Mouse (Mus musculus): ENCODE data around the gene Lin9.
A peak's percentile ranks its signal among the peaks of the same experiment; 100 is the strongest.
"Not testable (repeated sequence)": the region's sequence is repeated elsewhere in the genome, so short reads cannot be mapped to it uniquely, and the experiment has no call there.

The Lin9 gene

GRCm38 (mm10) chr1:180641137-180641517, at the start of gene Lin9:
TSS of gene Lin9 (plus strand) at chr1:180641150.
- DNase-seq (ENCODE audit: low read depth), result peak; percentile 96

GRCm38 (mm10) chr1:180600578-180600977, 40.4 kb upstream of the Lin9 start:
- DNase-seq (ENCODE audit: low read depth), result no peak

DNA sequence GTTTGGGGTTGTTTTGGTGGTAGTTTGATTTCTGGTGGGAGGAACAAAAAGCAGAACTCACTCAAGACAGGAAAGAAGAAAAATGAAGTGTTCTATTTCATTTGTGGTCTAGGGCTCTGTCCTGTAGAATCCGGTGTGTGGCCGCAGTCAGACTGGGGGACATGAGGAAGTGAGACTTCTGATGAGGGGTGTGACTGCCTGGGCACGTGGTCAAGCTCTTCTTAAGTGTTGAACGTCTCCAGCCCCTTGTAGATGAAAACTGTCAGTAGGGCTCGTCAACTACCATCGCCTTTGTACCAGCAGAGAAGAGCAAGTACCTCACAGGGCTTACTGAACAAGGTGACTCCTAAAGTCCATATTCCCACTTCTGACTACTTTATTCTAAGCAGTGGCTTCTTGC, 39.1 kb upstream of the Lin9 start:
- DNase-seq (ENCODE audit: low read depth), result no peak

GRCm38 (mm10) chr1:180604579-180604978, 36.4 kb upstream of the Lin9 start:
- DNase-seq (ENCODE audit: low read depth), result no peak

DNA sequence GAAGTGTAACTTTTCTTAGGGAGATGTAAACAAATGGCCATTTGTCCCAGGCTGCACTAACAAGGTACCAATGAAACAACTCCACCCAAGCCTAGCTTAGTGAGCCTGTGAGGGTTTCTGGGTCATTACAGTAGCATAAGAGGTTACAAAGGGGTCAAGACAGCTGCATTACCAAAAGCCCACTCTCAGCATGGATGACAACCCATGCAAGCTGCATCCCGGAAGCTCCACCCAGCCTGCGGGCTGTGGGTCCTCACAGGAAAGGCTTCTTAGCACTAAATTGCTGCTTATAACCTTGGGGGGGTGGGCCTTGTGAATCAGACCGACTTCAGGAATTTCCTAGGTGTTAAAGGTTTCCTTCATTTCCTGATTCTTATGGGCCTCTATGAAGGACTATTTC, 34.8 kb upstream of the Lin9 start:
- DNase-seq (ENCODE audit: low read depth), result no peak

GRCm38 (mm10) chr1:180606796-180607577, 34.0 kb upstream of the Lin9 start:
- no peak for DNase-seq (ENCODE audit: low read depth)

DNA sequence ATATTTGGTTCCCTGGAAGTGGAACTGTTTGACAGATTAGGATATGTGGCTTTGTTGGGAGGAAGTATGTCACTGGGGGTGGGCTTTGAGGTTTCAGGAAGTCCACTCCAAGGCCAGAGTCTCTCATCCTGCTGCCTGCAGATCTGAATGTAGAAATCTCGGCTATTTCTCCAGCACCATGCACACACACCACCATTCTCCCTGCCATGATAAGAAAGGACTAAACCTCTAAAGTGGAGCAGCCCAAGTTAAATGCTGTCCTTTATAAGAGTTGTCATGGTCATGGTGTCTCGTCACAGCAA, 33.4 kb upstream of the Lin9 start:
- DNase-seq (ENCODE audit: low read depth), result no peak

DNA sequence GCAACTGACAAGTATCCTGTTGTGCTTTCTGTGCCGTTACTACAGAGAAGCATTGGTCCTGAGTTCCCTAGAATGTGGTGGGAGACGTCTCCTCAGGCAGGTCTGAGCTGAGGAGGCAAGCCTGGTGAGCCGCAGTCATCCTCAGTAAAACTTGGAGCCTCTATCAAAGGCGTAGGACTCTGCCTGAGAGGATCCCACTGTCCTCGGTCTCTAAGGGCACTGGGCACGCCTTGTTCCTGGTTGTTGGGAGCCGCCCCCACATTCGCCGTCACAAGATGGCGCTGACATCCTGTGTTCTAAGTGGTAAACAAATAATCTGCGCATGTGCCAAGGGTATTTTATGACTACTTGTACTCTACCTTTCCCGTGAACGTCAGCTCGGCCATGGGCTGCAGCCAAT, 29.1 kb upstream of the Lin9 start:
- not testable (repeated sequence) for DNase-seq (ENCODE audit: low read depth)

DNA sequence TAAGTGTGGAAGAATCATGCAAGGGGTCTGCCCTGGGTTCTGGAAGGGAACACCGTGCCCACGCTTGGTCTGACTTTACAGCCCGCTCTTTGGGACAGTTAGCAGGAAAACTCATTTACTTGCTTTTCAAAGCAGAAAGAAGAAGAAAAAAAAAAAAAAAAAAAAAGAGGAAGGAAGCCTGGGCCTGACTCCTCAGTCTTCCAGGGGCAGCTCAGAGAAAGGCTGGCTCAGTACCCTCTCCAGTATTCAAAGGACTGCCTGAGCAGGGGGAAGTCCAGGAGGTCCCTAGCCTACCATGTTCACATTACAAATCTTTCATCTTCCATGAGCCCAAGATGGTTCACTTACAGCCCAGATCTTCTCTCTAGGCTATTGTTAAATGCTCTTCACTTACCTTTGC, 24.2 kb upstream of the Lin9 start:
- DNase-seq (ENCODE audit: low read depth), result no peak

DNA sequence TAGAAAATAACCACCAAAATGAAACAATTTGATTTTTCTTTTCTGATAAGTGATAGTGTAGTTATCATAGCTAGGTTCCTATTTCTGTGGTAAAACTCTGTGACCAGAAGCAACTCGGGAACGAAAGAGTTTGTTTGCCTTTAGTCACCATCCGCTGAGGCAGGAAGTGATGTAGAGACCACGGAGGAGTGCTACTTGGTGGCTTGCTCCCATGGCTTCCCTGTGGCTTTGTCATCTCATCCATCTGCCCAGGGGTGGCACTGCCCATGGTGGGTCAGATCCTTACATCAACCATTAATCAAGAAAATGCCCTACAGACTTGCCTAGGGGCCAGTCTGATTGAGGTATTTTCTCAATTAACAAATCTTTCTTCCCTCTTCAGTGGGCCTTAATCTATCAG, 18.6 kb upstream of the Lin9 start:
- DNase-seq (ENCODE audit: low read depth), result no peak

GRCm38 (mm10) chr1:180623911-180624310, 17.0 kb upstream of the Lin9 start:
- peak; percentile 62 for DNase-seq (ENCODE audit: low read depth)

DNA sequence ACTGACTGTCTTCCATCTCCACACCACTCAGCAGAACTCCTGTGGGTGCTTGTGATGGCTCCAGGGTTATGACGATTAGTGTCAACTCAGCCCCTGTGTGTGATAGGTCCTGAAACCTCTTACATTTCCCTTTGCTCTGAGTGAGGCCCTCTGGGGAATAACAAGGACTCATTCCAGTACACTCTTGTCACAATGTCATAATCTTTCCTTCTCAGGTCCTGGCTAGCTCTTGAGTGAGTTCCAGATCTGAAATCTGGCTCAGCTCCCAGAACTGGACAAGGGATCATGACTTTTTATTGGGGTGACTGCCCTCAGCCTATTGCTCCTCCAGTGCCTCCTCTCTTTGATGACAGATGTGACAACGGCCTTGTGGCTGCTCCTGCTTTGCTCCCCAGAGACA, 14.8 kb upstream of the Lin9 start:
- DNase-seq (ENCODE audit: low read depth), result no peak

- not testable (repeated sequence) for DNase-seq (ENCODE audit: low read depth)
Observed at GRCm38 (mm10) chr1:180637796-180638195, 3.2 kb upstream of the Lin9 start.

GRCm38 (mm10) chr1:180639416-180640401, 1.2 kb upstream of the Lin9 start:
- DNase-seq (ENCODE audit: low read depth), result peak; percentile 54

- peak; percentile 62 for DNase-seq (ENCODE audit: low read depth)
Observed at GRCm38 (mm10) chr1:180640605-180641125, 285 bp upstream of the Lin9 start.

DNA sequence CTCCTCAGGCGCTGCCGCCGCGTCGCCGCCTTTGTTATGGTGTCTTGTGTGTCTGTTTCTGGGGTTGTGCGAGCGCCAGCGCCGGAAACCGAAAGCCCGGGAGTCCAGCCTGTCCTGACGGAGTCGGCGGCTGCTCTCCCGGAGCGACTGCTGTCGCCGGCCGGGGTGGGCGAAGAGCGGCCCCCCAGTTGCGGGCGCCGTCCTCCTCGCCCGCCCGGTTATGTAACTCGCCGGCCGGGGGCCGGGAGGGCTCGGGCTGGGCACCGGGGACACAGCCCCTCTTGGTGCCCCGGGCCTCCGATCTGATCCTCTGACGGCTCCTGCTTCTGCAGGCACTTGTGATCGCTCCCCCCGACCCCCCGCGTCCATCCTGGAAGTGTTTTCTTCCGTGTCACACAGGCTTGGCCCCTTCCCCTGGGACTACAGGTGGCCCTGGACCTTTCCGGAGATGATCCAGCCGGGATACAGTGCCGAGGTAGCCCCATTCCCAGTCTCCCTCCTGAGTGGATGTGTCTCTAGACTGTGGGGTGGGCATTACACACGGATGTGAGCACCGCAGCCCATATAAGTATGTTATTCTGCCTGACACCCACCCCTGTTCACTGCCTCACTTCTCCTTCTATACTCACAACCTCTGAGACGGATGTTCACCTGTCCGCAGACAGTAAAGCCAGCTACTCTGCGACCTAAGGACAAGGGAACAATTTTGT, 723 bp downstream of the Lin9 start:
- DNase-seq (ENCODE audit: low read depth), result peak; percentile 63

- peak; percentile 64 for DNase-seq (ENCODE audit: low read depth)
Observed at GRCm38 (mm10) chr1:180642228-180642564, 1.2 kb downstream of the Lin9 start.

DNA sequence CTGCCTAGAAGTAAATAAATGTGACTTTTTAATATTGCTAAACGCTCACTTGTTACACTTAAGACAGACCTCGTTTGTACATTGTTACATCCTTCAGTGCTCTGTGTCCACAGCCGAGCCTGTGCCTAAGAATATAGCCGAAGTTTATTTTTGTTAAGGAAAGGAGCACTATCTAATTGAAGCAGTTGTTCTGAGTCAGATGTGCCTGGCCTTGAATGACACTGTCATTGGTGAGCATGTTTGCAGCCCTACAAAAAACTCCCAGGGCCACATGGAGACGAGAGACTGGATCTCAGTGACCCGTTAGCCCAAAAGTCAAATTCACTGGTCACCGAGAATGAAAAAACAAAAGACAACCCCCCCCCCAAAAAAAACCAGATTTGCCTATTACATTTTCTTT, 50.3 kb downstream of the Lin9 start:
- DNase-seq (ENCODE audit: low read depth), result no peak

- DNase-seq (ENCODE audit: low read depth), result peak; percentile 16
Observed at GRCm38 (mm10) chr1:180696626-180697352, 55.8 kb downstream of the Lin9 start, which contains the start of gene Mixl1. TSS of gene Mixl1 (minus strand) at chr1:180697034.

DNA sequence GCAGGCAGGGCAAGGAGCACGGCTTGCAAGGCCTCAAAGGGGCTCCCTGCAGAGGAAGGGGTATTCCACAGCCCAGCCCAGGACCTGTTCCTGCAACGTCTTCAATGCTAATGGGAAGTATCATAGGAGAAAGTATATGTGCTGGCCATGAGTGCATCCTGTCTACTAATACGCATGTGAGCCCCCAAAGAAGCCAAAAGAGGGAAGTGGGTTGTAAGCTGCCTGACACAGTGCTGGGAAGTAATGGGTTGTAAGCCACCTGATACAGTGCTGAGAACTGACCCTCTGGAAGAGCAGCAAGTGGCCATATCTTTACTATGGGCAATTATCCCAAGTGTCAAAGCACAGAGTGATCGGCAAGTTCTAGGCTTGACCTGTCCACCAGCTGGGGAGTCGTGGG, 57.1 kb downstream of the Lin9 start:
- no peak for DNase-seq (ENCODE audit: low read depth)

DNA sequence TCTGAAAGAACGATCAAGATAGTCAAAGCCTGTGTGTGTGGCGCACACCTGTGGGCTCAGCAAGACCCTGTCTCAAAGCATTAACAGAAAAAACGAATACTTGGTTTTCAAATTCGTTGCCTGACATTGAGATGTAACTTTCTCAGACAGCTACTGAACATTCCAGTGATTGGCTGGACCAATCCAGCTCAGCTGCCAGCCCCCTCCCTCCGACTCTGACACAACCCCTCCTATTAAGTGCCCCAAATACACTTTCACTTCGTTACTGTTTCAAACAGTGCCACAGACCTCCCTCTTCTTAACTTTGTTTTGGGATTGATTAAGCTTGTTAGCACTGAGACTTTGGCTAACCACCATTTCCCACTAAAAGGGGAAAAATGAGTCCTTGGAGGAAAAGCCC, 62.5 kb downstream of the Lin9 start:
- DNase-seq (ENCODE audit: low read depth), result no peak

DNA sequence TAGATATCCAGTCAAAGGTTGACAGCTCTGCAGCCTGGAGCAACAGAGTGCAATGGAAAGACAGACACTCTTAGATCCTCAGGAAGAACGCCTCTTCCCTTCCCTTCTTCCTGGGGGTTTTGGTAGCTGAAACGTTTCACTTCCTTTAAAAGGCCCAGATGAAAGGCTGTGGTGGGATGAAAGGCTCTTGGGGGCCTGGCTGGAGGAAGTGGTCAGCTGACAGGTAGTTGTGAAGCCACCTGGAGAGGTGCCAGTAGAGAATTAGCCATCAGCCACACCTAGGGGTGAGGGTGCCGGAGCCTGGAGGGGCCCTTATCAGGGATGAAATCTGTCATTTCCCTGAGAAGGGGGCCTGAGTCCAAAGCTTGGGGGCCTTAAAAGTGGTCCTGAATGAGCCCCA, 66.4 kb downstream of the Lin9 start:
- no peak for DNase-seq (ENCODE audit: low read depth)
